Mouse (Mus musculus) erythroblast, adult 5-6 weeks (primary cell): Measurements from ENCODE around the gene Tmprss9. TPM values are rescaled to one million over a fixed set of nuclear protein-coding genes. Genes with fewer than 3 reads are reported as not detected.

Experiments used
- ATAC-seq: replicated peaks from 2 replicates; pipeline ENCODE4 v1.8.0; 2016; ENCODE audit warnings: moderate number of reproducible peaks, mild to moderate bottlenecking, moderate TSS enrichment, inconsistent platforms; ENCODE audit not compliant: poor library complexity, low FRiP score, severe bottlenecking
- total RNA-seq, 2 experiments: library from RNA; stranded (forward) in 1 of 2; stranded (reverse) in 1 of 2; fragments of 150-400 nt in 1 of 2; fragments of 200-764, 138-1000 nt in 1 of 2; gene quantifications; 2 replicates each; pipeline versions ENCODE4 v1.2.3 to v1.2.4; 2015 to 2017; ENCODE audit warnings: low replicate concordance in 2 of 2

The Tmprss9 gene
- total RNA-seq, 2 experiments from 2014 or later, result 0.17 TPM; not detected in 1

GRCm38 (mm10) chr10:80880131-80880641, 8.5 kb downstream of the Tmprss9 start:
- ATAC-seq, result peak; percentile 72

GRCm38 (mm10) chr10:80880901-80881300, 9.3 kb downstream of the Tmprss9 start:
- no peak for ATAC-seq

- ATAC-seq, result peak; percentile 53
Measured at GRCm38 (mm10) chr10:80881301-80881700, 9.7 kb downstream of the Tmprss9 start.

- ATAC-seq, result peak; percentile 41; the same call in 1 of the 2 replicates
Measured at GRCm38 (mm10) chr10:80887181-80887580, 15.5 kb downstream of the Tmprss9 start.

DNA sequence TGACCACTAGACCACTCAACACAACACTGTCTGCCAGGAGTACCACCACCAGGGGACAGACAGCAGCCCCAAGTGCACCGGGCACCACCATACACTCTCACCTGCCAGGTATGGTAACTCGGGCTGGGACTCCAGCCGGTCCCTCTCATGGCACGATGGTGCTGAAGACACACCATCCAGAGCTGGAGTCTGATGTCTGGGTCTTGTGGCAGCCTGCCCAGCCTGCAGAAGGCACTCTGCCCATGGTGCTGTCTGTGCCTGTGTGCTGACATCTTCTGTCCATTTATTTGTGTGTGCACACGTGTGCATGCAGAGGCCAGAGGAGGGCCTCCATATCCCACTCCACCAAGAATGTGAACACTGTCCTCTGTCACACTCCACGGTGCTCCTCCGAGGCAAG, 23.5 kb downstream of the Tmprss9 start:
- no peak for ATAC-seq

- no peak for ATAC-seq
Measured at GRCm38 (mm10) chr10:80895697-80896096, 24.0 kb downstream of the Tmprss9 start.

DNA sequence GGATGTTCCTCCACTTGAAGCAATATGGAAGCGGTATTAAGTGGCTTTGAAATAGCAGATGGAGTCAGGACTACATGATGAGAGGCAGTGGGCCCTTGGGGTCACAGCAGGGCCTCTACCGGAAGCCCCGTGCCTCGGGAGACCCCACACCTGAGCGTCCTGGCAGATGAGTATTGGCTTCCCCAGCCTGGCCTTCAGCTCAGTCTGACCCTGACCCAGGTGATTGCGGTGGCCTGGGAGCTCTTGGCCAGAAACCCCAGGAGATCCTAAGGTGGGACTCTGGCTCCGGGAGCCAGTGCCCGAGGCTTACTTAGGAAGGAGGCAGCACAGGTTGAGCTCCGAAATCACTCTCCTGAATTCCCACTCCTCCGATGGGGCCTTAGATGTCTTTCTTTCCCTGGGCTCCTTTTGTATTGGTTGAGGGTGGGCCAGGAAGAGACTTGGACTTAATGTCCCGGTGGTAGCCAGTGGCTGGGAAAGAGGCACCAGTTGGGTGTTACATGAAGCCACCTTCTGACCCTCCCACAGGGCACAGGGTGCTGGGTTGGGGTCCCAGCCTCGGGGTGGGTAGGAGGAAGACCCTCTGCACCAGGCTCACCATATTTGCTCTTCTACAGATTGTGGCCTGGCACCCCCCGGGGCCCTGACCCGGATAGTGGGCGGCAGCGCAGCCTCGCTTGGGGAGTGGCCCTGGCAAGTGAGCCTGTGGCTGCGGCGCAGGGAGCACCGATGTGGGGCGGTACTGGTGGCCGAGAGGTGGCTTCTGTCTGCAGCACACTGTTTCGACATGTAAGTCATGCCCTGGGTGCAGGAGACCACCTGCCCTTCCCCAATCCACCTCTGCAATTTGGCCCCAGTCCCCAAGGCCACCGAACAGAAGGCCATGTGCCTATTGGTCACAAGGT, 25.2 kb downstream of the Tmprss9 start:
- ATAC-seq, result no peak

DNA sequence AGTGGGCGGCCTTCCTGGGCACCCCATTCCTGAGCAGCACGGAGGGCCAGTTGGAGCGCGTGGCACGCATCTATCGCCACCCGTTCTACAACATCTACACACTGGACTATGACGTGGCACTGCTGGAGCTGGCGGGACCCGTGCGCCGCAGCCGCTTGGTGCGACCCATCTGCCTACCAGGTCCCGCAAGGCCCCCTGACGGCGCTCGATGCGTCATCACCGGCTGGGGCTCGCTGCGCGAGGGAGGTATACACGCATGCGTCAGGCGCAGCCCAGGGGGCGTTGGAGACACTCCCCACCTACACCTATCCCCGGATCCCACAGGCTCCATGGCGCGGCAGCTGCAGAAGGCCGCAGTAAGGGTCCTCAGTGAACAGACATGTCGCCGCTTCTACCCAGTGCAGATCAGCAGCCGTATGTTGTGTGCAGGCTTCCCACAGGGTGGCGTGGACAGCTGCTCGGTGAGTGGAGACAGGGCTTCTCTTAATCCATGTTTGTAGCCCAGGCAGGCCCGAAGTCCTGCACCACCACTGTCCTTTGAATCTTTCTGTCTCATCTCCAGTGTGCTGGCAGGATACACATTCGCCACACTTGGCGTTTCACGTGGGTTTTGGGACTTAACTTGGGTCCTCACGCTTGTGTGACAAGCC, 26.3 kb downstream of the Tmprss9 start:
- ATAC-seq, result no peak

DNA sequence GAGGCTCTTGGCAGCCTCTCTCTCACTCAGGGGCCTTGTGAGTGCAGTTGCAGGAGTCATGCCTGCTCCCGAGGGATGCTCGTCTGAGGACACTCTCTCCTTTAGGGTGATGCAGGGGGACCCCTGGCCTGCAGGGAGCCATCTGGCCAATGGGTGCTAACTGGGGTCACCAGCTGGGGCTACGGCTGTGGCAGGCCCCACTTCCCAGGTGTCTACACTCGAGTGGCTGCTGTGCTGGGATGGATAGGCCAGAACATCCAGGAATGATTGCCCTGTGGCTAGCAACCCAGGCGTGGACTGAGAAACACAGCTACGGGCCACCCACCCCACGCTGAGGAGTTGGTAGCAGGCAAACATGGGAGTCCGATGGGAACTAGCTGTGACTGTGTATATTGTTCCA, 27.4 kb downstream of the Tmprss9 start:
- ATAC-seq, result no peak

DNA sequence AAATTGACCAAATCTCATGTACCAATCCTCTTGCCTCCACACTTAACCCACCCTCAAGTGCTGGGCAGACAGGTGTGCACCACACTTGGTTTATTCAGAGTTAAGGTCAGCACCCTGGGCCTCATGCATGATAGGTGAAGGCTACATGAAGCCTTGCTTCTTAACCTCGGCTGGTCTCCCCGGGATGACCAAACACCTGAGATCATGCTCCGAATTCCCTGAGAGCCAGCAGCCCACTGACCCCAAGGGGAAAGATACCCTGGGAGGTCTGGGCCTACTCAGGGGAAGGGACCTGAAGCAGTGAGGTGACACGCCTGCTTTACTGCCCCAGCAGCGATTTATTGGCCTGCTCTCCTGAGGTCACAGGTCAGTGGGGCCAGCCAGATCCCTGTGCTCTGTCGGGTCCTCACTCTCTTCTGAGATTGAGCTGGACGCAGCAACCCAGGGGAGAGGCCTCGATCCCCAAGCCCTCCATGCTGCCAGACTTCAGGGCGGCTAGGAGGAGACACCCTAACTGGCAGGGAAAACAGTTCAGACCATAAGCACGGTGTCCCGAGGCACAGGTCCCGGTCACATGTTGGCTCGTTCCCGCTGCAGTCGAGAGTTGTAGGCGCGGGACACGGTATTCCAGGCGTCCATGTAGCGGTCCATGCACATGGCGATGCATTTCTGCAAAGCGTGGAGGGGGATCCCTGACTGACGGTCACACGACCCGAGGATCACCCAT, 28.1 kb downstream of the Tmprss9 start:
- ATAC-seq, result peak; percentile 5

DNA sequence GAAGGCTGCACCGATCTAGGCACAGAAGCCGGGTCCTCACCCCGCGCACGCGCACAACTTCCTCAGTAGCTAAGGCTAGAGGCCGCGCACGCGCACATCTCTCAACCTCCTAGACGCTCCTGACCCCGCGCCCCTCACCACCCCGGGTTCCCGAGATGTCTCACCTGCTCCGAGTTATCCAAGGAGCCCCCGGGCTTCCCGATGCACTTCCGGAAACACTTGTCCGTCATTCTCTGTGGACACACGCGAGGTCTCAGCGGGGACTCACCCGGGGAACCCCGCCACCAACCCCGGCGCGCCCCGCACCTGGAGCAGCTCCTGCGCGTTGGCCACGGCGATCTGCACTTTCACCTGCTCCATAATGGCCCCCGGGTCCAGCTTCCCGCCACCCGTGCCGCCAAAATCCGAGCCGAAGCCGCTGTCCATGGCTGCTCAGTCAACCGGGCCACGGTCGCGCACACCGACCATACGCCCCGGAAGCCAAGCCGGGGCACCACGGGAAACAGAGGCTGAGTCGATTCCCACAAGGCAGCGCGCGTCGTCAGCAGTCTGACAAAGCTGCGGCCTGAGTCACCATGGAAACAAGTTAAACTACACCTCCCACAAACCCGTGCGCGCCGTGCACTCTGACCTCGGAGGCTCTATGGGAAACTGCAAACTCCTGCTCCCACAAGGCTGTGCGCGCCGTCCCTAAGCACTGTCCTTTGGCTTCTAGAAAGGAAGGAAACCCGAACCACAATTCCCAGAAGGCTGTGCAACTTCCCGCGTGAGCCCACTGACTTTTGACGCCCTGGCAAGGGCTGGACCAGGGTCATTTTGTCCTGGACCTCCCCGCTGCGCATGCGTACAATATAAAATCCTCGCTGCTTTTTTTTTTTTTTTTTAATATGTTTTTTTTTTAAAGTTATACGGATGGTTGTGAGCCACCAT, 28.9 kb downstream of the Tmprss9 start, which contains the start of gene Timm13:
Gene Timm13 (minus strand): TSS at position 652 of the 930 bp plus-strand sequence.
- ATAC-seq, result peak; percentile 85

GRCm38 (mm10) chr10:80901409-80902272, 30.0 kb downstream of the Tmprss9 start:
- no peak for ATAC-seq

DNA sequence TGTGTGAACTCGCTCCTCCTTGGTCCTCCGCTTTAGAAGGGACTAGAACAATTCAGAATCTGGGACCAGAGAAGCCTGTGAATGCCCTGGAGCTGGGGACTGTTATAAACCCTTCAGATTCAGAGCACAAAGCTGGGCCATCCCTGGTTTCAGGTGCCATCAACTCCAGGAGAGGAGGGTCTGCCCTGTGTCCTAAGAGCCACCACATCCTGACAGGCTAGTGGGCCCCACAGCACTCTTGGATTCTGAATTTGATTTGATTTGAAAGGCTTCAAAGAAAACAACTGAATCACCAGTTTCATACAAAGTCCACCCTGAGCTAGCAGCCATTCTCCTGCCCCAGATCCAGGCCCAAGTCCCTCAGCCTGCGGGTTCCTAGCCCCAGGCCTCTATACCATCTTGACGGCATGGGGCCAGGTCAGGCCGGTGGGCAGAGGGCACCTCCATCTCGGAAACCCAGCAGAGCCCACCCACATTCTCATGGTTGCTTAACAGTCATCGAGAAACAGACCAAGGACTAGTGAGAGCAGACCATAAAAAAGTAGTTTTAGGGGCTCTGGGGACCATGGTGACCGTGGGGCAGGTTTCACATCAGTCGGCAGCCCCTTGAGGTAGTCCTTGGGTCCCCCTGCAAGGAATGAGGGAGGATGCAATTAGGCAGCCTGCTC, 30.8 kb downstream of the Tmprss9 start:
- no peak for ATAC-seq

DNA sequence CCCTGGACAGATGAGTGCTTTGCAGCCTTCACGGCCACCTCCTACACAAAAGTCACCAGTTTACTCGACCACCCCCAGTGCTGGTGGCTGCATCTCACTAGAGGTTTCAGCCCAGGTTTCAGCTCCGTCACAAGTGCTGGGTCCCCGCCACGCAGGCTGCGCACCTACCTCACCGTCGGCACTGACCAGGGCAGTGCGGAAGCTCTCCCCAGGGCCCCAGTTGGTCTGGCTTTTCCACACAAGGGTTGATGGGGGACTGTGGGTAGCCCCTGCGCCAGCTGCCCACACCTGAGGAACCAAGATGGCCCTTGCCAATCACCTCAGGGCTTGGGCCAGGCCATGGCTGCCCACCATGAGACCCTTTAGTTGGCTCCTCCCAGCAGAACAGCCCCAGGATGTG, 31.6 kb downstream of the Tmprss9 start:
- ATAC-seq, result no peak

- no peak for ATAC-seq
Measured at GRCm38 (mm10) chr10:80904004-80904693, 32.5 kb downstream of the Tmprss9 start.

GRCm38 (mm10) chr10:80904709-80905108, 33.1 kb downstream of the Tmprss9 start:
- ATAC-seq, result no peak
